Comparison of ENCODE assay signal across 8 mouse cellular contexts in the genomic region with DNA sequence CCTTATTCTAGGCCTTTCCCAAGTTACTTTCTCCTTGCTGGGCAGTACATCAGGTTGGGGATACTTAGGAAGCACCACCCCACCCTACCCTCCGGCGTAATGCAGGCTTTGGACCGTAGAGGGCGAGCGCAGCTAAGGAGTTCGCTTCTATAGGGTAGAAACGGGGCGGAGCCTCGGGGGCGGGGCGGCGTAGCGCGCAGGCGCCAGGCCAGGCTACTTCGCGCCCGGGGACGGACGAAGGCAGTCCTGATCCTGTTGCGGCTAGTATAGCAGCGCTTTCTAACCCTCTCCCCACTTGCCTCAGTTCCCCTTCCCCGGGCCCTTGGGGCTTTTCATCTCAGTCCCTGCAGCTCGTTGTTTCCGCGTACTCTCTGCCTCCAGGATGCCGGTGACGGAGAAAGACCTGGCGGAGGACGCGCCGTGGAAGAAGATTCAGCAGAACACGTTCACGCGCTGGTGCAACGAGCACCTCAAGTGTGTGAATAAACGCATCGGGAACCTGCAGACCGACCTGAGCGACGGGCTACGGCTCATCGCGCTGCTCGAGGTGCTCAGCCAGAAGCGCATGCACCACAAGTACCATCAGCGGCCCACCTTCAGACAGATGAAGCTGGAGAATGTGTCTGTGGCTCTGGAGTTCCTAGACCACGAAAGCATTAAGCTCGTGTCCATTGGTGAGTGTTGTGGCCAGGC. TPM values are rescaled to one million over a fixed set of nuclear protein-coding genes. Genes with fewer than 3 reads are reported as not detected.
A peak's percentile ranks its signal among the peaks of the same experiment; 100 is the strongest.
DNase-seq lines count a peak whose midpoint lies in the region; ATAC-seq and TF ChIP-seq lines count a peak whose summit lies in the region.

Flnb (plus strand) TSS at position 188 of the 693 bp plus-strand sequence.

- peak within 1 kb of the TSS; percentile 84 for H3K4me3 ChIP-seq in E14TG2a.4 (replicated peaks; ENCODE audit: low read length)
- peak within 1 kb of the TSS; percentile 47 for H3K4me3 ChIP-seq in forebrain, embryonic 14.5 days (ENCODE audit: low read depth, low read length)
- H3K4me3 ChIP-seq in liver, embryonic 15.5 days (replicated peaks): peak within 1 kb of the TSS; percentile 59
- peak within 1 kb of the TSS; percentile 64 for H3K4me3 ChIP-seq in neural tube, embryonic 11.5 days (ENCODE audit: low read depth, low read length)
- H3K4me3 ChIP-seq in stomach, embryonic 16.5 days (replicated peaks; ENCODE audit: low read length): peak within 1 kb of the TSS; percentile 82

- peaks cover 8% of the 10 kb centered on the region for H3K27me3 ChIP-seq in E14TG2a.4 (ENCODE audit: insufficient read depth, low read length)
- no peaks in the 10 kb centered on the region for H3K27me3 ChIP-seq in forebrain, embryonic 14.5 days (replicated peaks; ENCODE audit: control insufficient read depth, insufficient read depth, low read length)
- H3K27me3 ChIP-seq in liver, embryonic 15.5 days: peaks cover 18% of the 10 kb centered on the region
- H3K27me3 ChIP-seq in neural tube, embryonic 11.5 days (ENCODE audit: control insufficient read depth, insufficient read depth, low read length): no peaks in the 10 kb centered on the region
- H3K27me3 ChIP-seq in stomach, embryonic 16.5 days (ENCODE audit: control insufficient read depth, insufficient read depth, low read length): no peaks in the 10 kb centered on the region

- H3K27ac ChIP-seq in forebrain, embryonic 14.5 days (ENCODE audit: low read depth, low read length): peak within 1 kb of the TSS; percentile 77
- H3K27ac ChIP-seq in liver, embryonic 15.5 days (replicated peaks): no peak within 1 kb of the TSS; the same call in 1 of the 2 replicates
- H3K27ac ChIP-seq in neural tube, embryonic 11.5 days (ENCODE audit: low read depth, low read length): no peak within 1 kb of the TSS
- H3K27ac ChIP-seq in stomach, embryonic 16.5 days (ENCODE audit: low read length): peak within 1 kb of the TSS; percentile 79

- WGBS in forebrain, embryonic 14.5 days: under 1% methylated on average over 49 of the region's 49 CpGs
- WGBS in liver, embryonic 15.5 days (ENCODE audit: insufficient replicate concordance): under 1% methylated on average over 49 of the region's 49 CpGs
- WGBS in neural tube, embryonic 11.5 days: under 1% methylated on average over 49 of the region's 49 CpGs
- under 1% methylated on average over 49 of the region's 49 CpGs for WGBS in stomach, embryonic 16.5 days

- intact Hi-C loops in heart, postnatal 10 days (cut with DNase I): loop anchor here (1.0 to 10.0 kb wide), 5 partner anchors 69 to 347 kb away; partner anchors contain the start of gene Dnase1l3

- DNase-seq in c-Kit-positive CD71-positive TER-119-positive erythroid progenitor cells, embryonic 14.5 days (ENCODE audit: low spot score): peak; percentile 73
- peak; percentile 96 for DNase-seq in forebrain, embryonic 14.5 days (ENCODE audit: low spot score)
- peak; percentile 96 to 98 for DNase-seq in heart, postnatal 10 days
- peak; percentile 99 for DNase-seq in kidney, postnatal 4 days
- DNase-seq in neural tube, embryonic 11.5 days (ENCODE audit: low spot score): peak; percentile 98

- peaks cover 25% of the 10 kb centered on the region for H3K36me3 ChIP-seq in E14TG2a.4 (ENCODE audit: insufficient read depth, low read length)
- H3K36me3 ChIP-seq in forebrain, embryonic 14.5 days (ENCODE audit: control insufficient read depth, insufficient read depth, low read length): no peaks in the 10 kb centered on the region
- no peaks in the 10 kb centered on the region for H3K36me3 ChIP-seq in liver, embryonic 15.5 days (replicated peaks)
- no peaks in the 10 kb centered on the region for H3K36me3 ChIP-seq in neural tube, embryonic 11.5 days (ENCODE audit: control insufficient read depth, insufficient read depth, low read length)
- no peaks in the 10 kb centered on the region for H3K36me3 ChIP-seq in stomach, embryonic 16.5 days (ENCODE audit: control insufficient read depth, insufficient read depth, low read length)

- peaks cover 49% of the 10 kb centered on the region for H3K4me1 ChIP-seq in E14TG2a.4 (replicated peaks; ENCODE audit: low read depth, low read length)
- H3K4me1 ChIP-seq in forebrain, embryonic 14.5 days (ENCODE audit: control insufficient read depth, insufficient read depth, low read length): peaks cover 26% of the 10 kb centered on the region
- H3K4me1 ChIP-seq in liver, embryonic 15.5 days (replicated peaks): peaks cover 40% of the 10 kb centered on the region
- peaks cover 12% of the 10 kb centered on the region for H3K4me1 ChIP-seq in neural tube, embryonic 11.5 days (ENCODE audit: control insufficient read depth, insufficient read depth, low read length)
- H3K4me1 ChIP-seq in stomach, embryonic 16.5 days (ENCODE audit: control insufficient read depth, insufficient read depth, low read length): peaks cover 33% of the 10 kb centered on the region

- peak within 1 kb of the TSS; percentile 76 for H3K4me2 ChIP-seq in forebrain, embryonic 14.5 days (ENCODE audit: low read length)
- peak within 1 kb of the TSS; percentile 73 for H3K4me2 ChIP-seq in liver, embryonic 15.5 days
- H3K4me2 ChIP-seq in neural tube, embryonic 11.5 days (ENCODE audit: low read depth): peak within 1 kb of the TSS; percentile 94
- H3K4me2 ChIP-seq in stomach, embryonic 16.5 days (ENCODE audit: low read depth, low read length): peak within 1 kb of the TSS; percentile 84

- TF ChIP-seq CTCF in E14TG2a.4 (conservative IDR thresholded peaks at IDR 0.05; ENCODE audit: low read length): peak; percentile 36; the same call in 1 of the 2 replicates

- no peaks in the 10 kb centered on the region for H3K9me3 ChIP-seq in E14TG2a.4 (ENCODE audit: low read length)
- no peaks in the 10 kb centered on the region for H3K9me3 ChIP-seq in forebrain, embryonic 14.5 days (replicated peaks; ENCODE audit: control insufficient read depth, low read length)
- H3K9me3 ChIP-seq in liver, embryonic 15.5 days (replicated peaks): no peaks in the 10 kb centered on the region
- H3K9me3 ChIP-seq in neural tube, embryonic 11.5 days (ENCODE audit: control insufficient read depth, low read length): no peaks in the 10 kb centered on the region
- H3K9me3 ChIP-seq in stomach, embryonic 16.5 days (replicated peaks; ENCODE audit: control insufficient read depth, low read length): no peaks in the 10 kb centered on the region

- H3K9ac ChIP-seq in forebrain, embryonic 14.5 days (ENCODE audit: low read length): peak within 1 kb of the TSS; percentile 82
- H3K9ac ChIP-seq in liver, embryonic 15.5 days: peak within 1 kb of the TSS; percentile 58
- H3K9ac ChIP-seq in neural tube, embryonic 11.5 days (ENCODE audit: low read length): peak within 1 kb of the TSS; percentile 47
- peak within 1 kb of the TSS; percentile 85 for H3K9ac ChIP-seq in stomach, embryonic 16.5 days (ENCODE audit: low read length)

- ATAC-seq in forebrain, embryonic 14.5 days: peak; percentile 98
- ATAC-seq in liver, embryonic 15.5 days (ENCODE audit: insufficient read depth): peak; percentile 84
- peak; percentile 97 for ATAC-seq in neural tube, embryonic 11.5 days (ENCODE audit: insufficient read depth, low FRiP score, low TSS enrichment)
- peak; percentile 96 for ATAC-seq in stomach, embryonic 16.5 days (ENCODE audit: insufficient read depth, low FRiP score)

RNA-seq across cellular contexts. Expression of gene Flnb, which starts in this region (rescaled TPM):
- 6.8 and 8.0 TPM in 2 replicates for polyA plus RNA-seq in forebrain, embryonic 14.5 days (2014; fragmentation: Nextera tagmentation; extraction: Ambion mirVana)
- 10 to 100 TPM; 40.5 to 43.6 TPM for total RNA-seq in heart, postnatal 10 days (2021)
- polyA plus RNA-seq in liver, embryonic 15.5 days (2015; fragmentation: Nextera tagmentation; extraction: Ambion mirVana): 3.6 and 4.2 TPM in 2 replicates
- polyA plus RNA-seq in neural tube, embryonic 11.5 days (2014; fragmentation: Nextera tagmentation; extraction: Ambion mirVana): 14.4 and 15.5 TPM in 2 replicates
- 25.8 and 26.9 TPM in 2 replicates for polyA plus RNA-seq in stomach, embryonic 16.5 days (2015; fragmentation: Nextera tagmentation; extraction: Ambion mirVana)

Comparison
In these comparisons a context has a peak if more than half of its experiments do, and no peak if none do; other contexts are left out.
1. H3K27ac ChIP-seq: peak in forebrain, embryonic 14.5 days (single experiment) and stomach, embryonic 16.5 days (single experiment); none in liver, embryonic 15.5 days (single experiment) and neural tube, embryonic 11.5 days (single experiment).
2. Peak in every context shown above with its lines, with median percentiles within 50 percentile points of each other: H3K4me3 ChIP-seq, DNase-seq, ATAC-seq, H3K4me2 ChIP-seq and H3K9ac ChIP-seq.